Mouse (Mus musculus): ENCODE data around the gene Ust. TPM values are rescaled to one million over a fixed set of nuclear protein-coding genes. Genes with fewer than 3 reads are reported as not detected.

The Ust gene
- polyA plus RNA-seq, 1 experiment from 2014 or later: 2.0 TPM

DNA sequence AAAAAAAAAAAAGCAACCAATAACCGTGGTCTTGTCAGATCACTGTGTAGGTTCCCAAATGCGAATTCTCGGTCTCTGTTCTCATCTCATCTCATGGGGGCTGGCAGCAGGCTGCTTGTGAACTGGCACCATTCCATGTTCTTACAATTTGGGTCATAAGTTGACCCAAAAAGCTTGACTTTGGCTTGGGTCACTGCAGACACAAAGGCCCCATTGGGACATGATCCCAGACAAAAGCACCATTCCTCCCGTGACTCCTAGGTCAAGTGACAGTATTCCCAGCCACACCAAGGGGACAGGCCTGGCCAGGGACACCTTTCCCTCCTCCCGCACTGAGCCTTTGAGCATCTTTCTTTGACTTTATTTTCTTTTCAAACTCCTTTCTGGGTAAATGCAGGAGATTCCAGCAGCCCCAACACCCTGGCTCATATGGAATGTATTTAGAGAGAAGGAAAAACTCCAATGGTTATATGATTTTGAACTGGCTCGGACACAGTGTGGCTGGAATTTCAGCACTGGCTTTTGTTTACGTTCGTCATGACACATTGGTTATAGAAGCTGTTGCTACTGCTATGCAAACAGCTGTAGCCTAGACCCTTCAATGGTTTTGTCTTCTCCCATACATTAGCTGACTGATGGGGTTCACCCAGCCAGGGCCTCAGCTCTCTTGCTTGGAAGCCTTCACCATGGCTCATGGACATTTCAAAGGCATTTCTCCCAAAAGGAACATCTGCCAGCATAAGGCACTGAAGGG lies 285.3 kb downstream of the Ust start:
- no peak for ATAC-seq
- Histone ChIP-seq H3K4me3 (ENCODE audit: low read depth, low read length) (no peak overlapping the region), H3K9ac (ENCODE audit: low read depth, low read length) (no peak overlapping the region), H3K27ac (ENCODE audit: low read depth, low read length) (no peak overlapping the region), H3K27me3 (replicated peaks; ENCODE audit: control insufficient read depth, insufficient read depth, low read length) (no peaks in the 10 kb centered on the region), H3K4me1 (replicated peaks; ENCODE audit: control insufficient read depth, insufficient read depth, low read length) (no peaks in the 10 kb centered on the region), H3K36me3 (ENCODE audit: control insufficient read depth, insufficient read depth) (no peaks in the 10 kb centered on the region), H3K4me2 (replicated peaks; ENCODE audit: low read depth) (no peak overlapping the region), H3K9me3 (ENCODE audit: control insufficient read depth) (no peaks in the 10 kb centered on the region)
- WGBS: 72% methylated on average over 8 of the region's 8 CpGs
- TF ChIP-seq CTCF (IDR thresholded peaks at IDR 0.05; ENCODE audit: low read depth): no peak

DNA sequence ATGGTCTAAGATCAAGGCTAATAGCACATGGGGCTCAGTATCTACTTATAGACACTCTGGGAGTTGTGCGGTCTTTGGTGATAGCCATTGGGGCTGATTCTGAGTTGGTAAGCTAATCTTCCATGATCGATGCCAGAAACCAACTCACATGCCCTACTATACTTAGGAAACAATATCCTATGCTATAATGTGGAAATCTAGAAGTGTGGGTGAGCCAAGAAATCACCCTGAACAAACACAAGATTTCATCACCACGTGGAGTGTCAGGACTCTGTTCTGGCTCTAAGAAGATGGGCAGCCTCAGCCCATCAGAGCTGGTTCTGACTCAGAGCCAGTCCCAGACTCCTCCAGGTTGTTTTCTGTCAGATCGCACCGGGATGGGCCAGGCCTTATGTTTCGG lies 286.1 kb downstream of the Ust start:
- H3K27ac ChIP-seq (ENCODE audit: low read depth, low read length): no peak overlapping the region
- no peak for ATAC-seq
- H3K36me3 ChIP-seq (ENCODE audit: control insufficient read depth, insufficient read depth): no peaks in the 10 kb centered on the region
- no peak overlapping the region for H3K4me3 ChIP-seq (ENCODE audit: low read depth, low read length)
- 88% methylated on average over 6 of the region's 6 CpGs for WGBS
- TF ChIP-seq CTCF (IDR thresholded peaks at IDR 0.05; ENCODE audit: low read depth): no peak
- no peak overlapping the region for H3K4me2 ChIP-seq (replicated peaks; ENCODE audit: low read depth)
- H3K4me1 ChIP-seq (replicated peaks; ENCODE audit: control insufficient read depth, insufficient read depth, low read length): no peaks in the 10 kb centered on the region
- no peaks in the 10 kb centered on the region for H3K27me3 ChIP-seq (replicated peaks; ENCODE audit: control insufficient read depth, insufficient read depth, low read length)
- no peak overlapping the region for H3K9ac ChIP-seq (ENCODE audit: low read depth, low read length)
- H3K9me3 ChIP-seq (ENCODE audit: control insufficient read depth): no peaks in the 10 kb centered on the region

DNA sequence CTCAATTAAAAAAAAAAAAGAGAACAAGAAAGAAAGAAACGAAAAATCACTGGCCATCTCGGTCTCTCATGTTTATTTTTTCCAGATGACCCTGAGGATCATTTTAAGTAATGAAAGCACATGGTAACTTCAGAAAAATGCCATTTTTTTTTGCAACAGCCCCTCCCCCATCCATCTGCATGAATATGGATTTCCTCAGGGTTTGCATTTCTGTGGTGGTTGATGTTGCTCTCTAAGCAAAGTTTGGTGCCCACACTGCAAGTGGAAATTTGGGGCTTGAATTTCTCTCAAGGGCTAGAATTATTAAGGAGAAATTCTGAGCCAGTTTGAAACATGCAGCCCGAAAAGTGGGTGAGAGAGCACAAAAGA lies 290.3 kb downstream of the Ust start:
- no peak for TF ChIP-seq CTCF (IDR thresholded peaks at IDR 0.05; ENCODE audit: low read depth)

DNA sequence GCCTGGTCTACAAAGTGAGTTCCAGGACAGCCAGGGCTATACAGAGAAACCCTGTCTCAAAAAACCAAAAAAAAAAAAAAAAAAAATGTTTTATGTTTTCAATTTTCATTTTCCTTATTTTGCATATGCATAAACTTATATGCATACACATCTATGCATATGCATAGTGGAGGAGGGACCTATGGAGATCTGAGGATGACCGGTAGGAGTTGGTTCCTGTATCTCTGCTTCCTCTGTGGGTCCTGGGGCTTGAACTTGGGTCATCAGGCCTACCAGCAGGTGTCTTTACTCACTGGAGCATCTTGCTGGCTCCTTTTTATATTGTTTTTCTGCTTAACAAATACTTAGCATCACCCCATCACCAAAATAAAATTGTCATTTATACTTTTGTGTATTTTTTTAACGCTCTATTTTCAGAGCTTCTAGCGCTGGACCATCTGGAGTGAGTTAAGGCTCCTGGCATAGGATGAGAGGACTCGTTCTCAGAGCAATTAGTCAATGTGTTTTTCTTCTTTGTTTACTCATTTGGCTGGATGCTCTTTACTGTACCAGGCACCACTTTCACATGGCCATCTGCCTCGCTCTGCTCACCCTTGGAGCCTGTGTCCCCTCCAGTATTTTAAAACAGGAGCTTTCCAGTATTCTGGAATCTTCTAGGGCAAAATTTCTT lies 290.8 kb downstream of the Ust start:
- ATAC-seq: no peak
- WGBS: 62% methylated on average over 5 of the region's 5 CpGs
- no peak overlapping the region for H3K4me3 ChIP-seq (ENCODE audit: low read depth, low read length)

More for the DNA sequence above, 290.3 kb downstream of the Ust start:
- H3K4me3 ChIP-seq (ENCODE audit: low read depth, low read length): no peak overlapping the region
- no peaks in the 10 kb centered on the region for H3K27me3 ChIP-seq (replicated peaks; ENCODE audit: control insufficient read depth, insufficient read depth, low read length)
- 72% methylated on average over 3 of the region's 3 CpGs for WGBS
- H3K36me3 ChIP-seq (ENCODE audit: control insufficient read depth, insufficient read depth): no peaks in the 10 kb centered on the region
- ATAC-seq: no peak
- no peak overlapping the region for H3K27ac ChIP-seq (ENCODE audit: low read depth, low read length)
- H3K9me3 ChIP-seq (ENCODE audit: control insufficient read depth): no peaks in the 10 kb centered on the region
- H3K4me2 ChIP-seq (replicated peaks; ENCODE audit: low read depth): no peak overlapping the region
- H3K4me1 ChIP-seq (replicated peaks; ENCODE audit: control insufficient read depth, insufficient read depth, low read length): no peaks in the 10 kb centered on the region
- H3K9ac ChIP-seq (ENCODE audit: low read depth, low read length): no peak overlapping the region

DNA sequence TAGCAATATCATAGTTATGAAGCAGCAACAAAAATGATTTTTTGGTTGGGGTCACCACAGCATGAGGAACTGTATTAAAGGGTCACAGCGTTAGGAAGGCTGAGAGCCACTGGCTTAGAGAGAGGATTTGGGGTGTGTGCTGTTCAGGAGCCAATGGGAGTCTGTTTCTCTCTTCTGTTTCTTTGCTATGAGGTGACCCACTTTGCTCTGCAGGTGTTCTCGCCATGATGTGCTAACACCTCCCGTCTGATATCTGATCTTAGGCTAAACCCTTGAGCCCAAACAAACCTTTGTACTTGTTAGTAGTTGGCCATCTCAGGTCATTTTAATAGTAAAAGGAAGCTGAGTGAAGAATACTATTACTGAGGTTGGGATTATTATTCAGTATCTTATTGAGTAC lies 292.0 kb downstream of the Ust start:
- TF ChIP-seq CTCF (IDR thresholded peaks at IDR 0.05; ENCODE audit: low read depth): no peak
- H3K27ac ChIP-seq (ENCODE audit: low read depth, low read length): no peak overlapping the region
- H3K4me1 ChIP-seq (replicated peaks; ENCODE audit: control insufficient read depth, insufficient read depth, low read length): no peaks in the 10 kb centered on the region
- 40% methylated on average over 3 of the region's 3 CpGs for WGBS
- H3K4me3 ChIP-seq (ENCODE audit: low read depth, low read length): no peak overlapping the region
- H3K9me3 ChIP-seq (ENCODE audit: control insufficient read depth): no peaks in the 10 kb centered on the region
- peak; percentile 84 for ATAC-seq
- no peaks in the 10 kb centered on the region for H3K27me3 ChIP-seq (replicated peaks; ENCODE audit: control insufficient read depth, insufficient read depth, low read length)
- no peak overlapping the region for H3K4me2 ChIP-seq (replicated peaks; ENCODE audit: low read depth)
- H3K9ac ChIP-seq (ENCODE audit: low read depth, low read length): no peak overlapping the region
- no peaks in the 10 kb centered on the region for H3K36me3 ChIP-seq (ENCODE audit: control insufficient read depth, insufficient read depth)

More for the DNA sequence above, 290.8 kb downstream of the Ust start:
- Histone ChIP-seq H3K36me3 (ENCODE audit: control insufficient read depth, insufficient read depth) (no peaks in the 10 kb centered on the region), H3K4me2 (replicated peaks; ENCODE audit: low read depth) (no peak overlapping the region), H3K27me3 (replicated peaks; ENCODE audit: control insufficient read depth, insufficient read depth, low read length) (no peaks in the 10 kb centered on the region), H3K9ac (ENCODE audit: low read depth, low read length) (no peak overlapping the region), H3K27ac (ENCODE audit: low read depth, low read length) (no peak overlapping the region), H3K9me3 (ENCODE audit: control insufficient read depth) (no peaks in the 10 kb centered on the region), H3K4me1 (replicated peaks; ENCODE audit: control insufficient read depth, insufficient read depth, low read length) (no peaks in the 10 kb centered on the region)
- TF ChIP-seq CTCF (IDR thresholded peaks at IDR 0.05; ENCODE audit: low read depth): no peak

DNA sequence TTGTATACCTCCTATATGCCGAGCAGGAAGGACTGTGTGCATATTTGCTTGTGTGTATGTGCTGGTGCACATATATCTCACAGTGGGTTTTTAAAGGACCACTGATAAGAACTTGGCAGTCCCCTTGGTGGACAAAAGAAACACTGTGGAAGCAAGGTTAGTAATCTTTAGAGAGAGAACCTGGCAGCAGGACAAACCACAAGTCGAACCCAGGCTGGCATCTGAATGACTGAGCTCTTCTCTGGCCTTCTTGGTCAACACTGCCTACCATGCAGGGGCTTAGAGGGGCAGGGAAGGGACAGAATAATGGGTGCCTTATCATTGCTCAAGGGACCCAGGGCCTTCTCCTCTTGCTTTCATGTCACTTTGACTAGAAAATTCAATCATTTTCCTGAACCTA lies 294.0 kb downstream of the Ust start:
- H3K4me3 ChIP-seq (ENCODE audit: low read depth, low read length): no peak overlapping the region
- H3K36me3 ChIP-seq (ENCODE audit: control insufficient read depth, insufficient read depth): no peaks in the 10 kb centered on the region
- no peak overlapping the region for H3K9ac ChIP-seq (ENCODE audit: low read depth, low read length)
- H3K27me3 ChIP-seq (replicated peaks; ENCODE audit: control insufficient read depth, insufficient read depth, low read length): no peaks in the 10 kb centered on the region
- WGBS: 56% methylated on average over 2 of the region's 2 CpGs
- no peak for TF ChIP-seq CTCF (IDR thresholded peaks at IDR 0.05; ENCODE audit: low read depth)
- no peaks in the 10 kb centered on the region for H3K4me1 ChIP-seq (replicated peaks; ENCODE audit: control insufficient read depth, insufficient read depth, low read length)
- ATAC-seq: no peak
- no peaks in the 10 kb centered on the region for H3K9me3 ChIP-seq (ENCODE audit: control insufficient read depth)
- H3K27ac ChIP-seq (ENCODE audit: low read depth, low read length): no peak overlapping the region
- no peak overlapping the region for H3K4me2 ChIP-seq (replicated peaks; ENCODE audit: low read depth)

All from intestine, postnatal 0 days (tissue).